Mouse (Mus musculus): ENCODE results near the gene Ptpn13.

Ptpn13 gene

GRCm38 (mm10) chr5:103424678-103425319 is at the start of gene Ptpn13:
Ptpn13 (plus strand) TSS chr5:103425192.
- peak; percentile 96 for DNase-seq (ENCODE audit: low read depth, low spot score)

DNA sequence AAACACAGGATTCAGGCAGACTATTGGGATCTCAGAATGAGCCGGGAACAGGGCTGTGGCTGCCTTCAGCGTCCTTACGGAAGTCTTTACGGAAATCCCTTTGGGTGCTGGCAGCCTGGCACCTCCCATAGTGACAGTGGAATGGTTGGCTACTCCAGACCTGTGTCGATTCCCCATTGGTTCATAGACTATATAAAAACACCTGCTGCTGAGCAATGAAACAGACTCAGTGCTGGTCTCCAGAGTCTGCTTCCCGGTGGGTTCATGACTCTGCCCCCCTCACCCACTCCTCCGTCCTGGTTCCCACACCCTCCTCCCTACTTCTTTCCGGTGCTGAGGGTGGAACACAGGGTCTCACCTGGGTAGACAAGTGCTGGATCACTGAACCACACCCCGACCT is 49.8 kb upstream of the Ptpn13 start:
- DNase-seq (ENCODE audit: low read depth, low spot score): no peak

DNA sequence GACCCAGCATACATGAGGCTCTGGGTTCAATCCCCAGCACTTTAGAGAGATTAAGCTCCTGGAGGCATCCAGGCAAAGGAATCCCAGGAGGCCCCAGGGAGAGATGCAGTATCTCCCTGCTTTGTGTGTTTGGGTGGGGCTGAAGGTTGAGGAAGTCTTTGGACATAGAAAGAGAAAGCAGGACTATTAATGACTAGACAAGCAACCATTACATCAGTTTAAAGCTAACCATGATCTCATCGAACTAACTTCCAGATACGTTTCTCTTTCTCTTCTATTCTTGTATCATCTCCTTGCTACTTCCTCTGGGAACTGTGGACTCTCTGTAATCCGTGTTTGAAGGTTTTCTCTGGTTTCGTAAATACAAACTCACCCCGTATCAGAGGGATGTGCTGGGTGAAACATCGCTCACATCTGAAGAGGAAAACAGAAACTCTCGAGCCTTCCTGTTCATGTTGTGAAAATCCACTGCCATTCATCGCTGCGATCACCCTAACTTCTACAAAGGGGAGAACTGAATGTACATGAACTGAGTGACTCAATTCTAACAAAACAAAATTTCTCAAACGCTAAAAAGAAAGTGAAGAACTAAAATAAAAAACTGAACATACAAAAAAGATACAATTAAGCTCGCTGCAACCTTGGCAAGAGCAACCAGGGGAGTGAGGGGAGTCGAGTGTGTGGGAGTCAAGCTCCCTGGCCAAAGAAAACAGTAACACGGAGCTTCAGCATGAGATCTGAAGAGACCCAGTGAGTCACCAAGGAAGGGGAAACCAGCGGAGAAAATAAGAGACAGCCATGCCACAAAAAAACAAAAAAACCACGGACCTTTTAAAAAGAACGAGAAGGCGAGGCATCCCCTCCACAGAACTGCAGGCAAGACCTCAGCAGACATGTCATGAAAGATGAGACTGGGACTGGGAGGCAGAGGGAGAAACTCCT is 48.4 kb upstream of the Ptpn13 start:
- no peak for DNase-seq (ENCODE audit: low read depth, low spot score)

DNA sequence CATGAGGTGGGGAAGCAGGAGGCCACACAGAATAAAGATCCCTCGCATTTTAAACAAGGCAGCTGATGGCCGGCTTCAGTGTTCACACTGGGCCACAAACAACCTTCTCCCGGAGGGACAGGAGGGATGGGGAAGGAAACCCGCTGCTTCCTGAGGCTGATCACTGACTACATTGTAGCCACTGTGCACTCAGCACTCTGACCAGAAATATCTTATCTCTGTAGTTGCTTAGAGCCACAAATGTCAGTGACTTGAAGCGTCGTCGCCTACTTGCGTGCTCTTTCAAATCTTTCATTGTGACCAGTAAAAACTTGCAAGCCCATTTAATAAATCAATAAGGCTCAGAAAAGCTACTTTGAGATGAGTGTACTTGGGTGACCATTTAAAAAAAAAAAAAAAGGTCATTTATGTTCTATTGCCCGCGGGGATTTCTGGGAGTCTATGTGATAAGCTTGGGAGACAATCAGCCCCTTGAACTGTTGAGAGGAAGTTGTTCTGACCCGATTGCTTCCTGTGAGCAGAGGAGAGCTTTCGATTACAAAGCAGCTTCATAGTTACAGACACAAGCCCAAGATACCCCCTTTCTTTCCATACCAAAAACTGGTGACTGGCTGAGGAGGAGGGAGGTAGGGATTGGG is 47.4 kb upstream of the Ptpn13 start:
- DNase-seq (ENCODE audit: low read depth, low spot score): no peak

DNA sequence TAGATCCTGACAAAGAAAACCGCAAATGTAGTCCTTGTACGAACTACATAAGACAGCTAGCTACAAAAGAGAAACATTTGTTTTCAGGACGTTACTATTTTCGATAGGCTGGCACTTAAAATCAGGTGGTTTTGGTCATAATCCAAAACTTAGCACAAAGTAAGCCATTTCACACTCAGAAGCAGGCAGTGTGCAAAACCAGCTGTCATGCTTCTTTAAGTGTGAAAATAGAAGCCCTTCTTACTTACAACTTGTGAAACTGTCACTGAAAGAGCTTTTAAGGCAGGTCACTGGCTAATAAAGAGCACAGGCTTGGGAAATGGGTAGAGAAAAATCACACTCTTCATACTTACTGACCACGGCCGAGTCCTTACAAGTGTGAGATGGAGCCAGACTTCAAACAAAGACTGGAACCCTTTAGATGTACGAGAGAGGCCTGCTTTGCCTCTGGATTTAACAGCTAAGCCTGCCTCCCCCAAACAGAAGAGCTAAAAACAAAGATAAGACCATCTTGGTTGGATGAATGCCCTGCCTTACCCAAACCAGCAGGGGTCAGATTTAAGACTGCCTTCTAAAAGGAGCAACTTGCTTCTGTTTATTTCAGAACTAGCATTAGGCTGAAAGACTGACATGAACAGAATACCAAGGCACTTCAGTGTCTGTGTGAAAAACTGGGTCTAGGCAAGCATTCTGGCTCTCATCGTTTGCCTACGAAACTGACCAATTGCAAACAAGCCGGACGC is 44.0 kb upstream of the Ptpn13 start:
- DNase-seq (ENCODE audit: low read depth, low spot score): no peak

DNA sequence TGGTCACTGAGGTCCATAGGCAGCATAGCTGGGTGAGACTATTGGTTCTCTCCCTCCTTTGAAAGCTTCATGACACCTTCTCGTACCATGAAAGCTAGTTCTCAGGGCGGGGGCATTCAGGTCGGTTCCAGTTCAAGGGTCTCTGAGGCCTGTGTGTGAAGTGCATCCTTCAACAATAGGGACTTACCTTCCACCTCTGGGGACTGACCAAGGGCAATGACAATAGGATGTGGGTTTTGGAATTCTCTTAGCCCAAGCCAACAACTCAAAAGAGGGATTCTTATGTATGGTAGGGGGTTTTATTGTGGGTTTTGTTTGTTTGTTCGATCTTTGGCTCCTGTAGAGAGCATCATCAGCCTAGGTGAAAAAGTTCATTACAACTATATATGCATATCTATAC is 42.0 kb upstream of the Ptpn13 start:
- no peak for DNase-seq (ENCODE audit: low read depth, low spot score)

- DNase-seq (ENCODE audit: low read depth, low spot score): no peak
Observed at GRCm38 (mm10) chr5:103384021-103384420, 41.0 kb upstream of the Ptpn13 start.

- no peak for DNase-seq (ENCODE audit: low read depth, low spot score)
Observed at GRCm38 (mm10) chr5:103387540-103388026, 37.4 kb upstream of the Ptpn13 start.

- no peak for DNase-seq (ENCODE audit: low read depth, low spot score)
Observed at GRCm38 (mm10) chr5:103389415-103389814, 35.6 kb upstream of the Ptpn13 start.

DNA sequence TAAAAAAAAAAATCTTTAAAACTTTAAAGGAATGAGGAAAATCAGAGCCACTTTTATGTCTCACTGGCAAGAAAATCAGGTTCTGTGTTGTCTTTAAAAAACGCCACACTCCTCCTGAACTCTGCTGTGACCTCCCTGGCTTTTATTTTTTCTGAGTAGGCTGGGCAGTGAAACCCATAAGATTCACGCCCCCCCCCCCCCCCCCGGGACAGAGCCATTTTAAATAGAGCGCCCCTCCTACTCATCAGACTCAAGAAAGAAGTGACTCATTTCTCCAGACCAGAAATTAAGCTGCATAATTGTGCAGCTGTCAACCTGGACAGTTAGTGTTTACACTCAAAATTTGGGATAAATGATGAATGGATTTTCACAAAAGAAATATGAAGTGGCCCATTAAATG is 31.8 kb upstream of the Ptpn13 start:
- DNase-seq (ENCODE audit: low read depth, low spot score): no peak

- no peak for DNase-seq (ENCODE audit: low read depth, low spot score)
Observed at GRCm38 (mm10) chr5:103393752-103394151, 31.2 kb upstream of the Ptpn13 start.

GRCm38 (mm10) chr5:103395683-103396082 is 29.3 kb upstream of the Ptpn13 start:
- DNase-seq (ENCODE audit: low read depth, low spot score): no peak

GRCm38 (mm10) chr5:103397429-103397828 is 27.6 kb upstream of the Ptpn13 start:
- DNase-seq (ENCODE audit: low read depth, low spot score): no peak

DNA sequence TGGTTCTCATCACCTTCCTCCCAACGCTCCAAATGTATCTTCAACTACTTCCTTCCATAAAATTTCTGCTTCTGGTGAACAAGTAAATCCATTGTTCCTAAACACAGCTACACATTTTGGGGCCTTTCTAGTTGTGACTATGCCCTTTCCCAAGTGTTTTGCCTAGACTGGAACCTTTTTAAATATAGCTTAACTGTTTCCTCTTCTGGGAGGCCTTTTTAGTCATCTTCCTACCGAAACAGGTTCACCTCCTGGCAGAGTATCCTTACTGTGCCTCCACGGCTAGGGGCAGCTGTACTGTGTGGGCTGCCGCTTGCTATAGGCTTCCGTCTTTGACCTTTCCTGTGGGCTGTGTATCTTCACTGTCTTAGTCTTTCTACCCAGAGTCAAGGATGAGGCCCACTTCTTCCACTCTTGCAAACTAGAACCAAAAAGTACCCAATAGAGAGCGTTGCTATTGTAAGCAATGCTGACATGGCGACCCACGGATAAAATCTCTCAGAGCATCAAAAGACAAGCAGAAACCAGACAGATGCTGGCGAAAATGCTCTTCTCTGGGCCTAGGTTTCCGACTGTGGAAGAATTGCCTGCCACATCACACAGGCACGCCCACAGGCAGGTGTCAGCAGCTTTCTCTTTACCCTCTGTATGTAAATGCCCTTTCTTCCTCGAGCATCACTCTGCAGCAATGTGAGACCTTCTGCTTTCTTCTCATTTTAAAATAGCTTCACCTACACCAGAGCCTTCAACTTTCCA is 20.6 kb upstream of the Ptpn13 start:
- DNase-seq (ENCODE audit: low read depth, low spot score): no peak

- DNase-seq (ENCODE audit: low read depth, low spot score): peak; percentile 46
Observed at GRCm38 (mm10) chr5:103405921-103406320, 19.1 kb upstream of the Ptpn13 start.

DNA sequence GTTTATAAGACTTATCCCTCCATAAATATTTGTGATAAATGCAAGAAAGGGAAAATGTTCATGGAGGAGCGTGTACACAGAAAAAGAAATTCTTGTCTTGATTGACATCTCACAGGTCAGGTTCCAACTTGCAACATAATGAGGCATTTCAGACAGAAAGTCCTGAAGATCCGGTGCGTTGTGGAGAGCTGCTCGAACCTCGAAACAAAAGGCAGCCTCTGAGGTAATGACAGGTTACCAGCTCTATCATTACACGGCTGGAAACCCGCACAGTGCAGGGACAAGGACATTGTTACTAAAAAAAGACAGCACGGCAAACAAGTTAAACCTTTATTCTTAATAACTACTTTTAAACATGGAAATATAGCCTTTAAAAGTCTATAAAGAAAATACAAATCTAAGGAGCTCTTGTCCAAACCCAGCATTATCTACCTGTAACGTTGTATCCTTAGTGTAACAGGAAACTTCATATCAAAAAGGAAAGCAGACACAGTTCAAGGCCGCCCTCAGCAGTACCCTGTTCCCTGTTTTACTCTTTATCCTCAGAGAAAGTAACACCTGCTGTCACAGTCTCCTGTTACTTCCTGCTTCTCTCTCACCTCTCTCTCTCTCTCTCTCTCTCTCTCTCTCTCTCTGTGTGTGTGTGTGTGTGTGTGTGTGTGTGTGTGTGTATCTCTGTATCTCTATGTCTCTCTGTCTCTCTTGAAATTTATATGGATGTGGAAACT is 12.8 kb upstream of the Ptpn13 start:
- no peak for DNase-seq (ENCODE audit: low read depth, low spot score)

GRCm38 (mm10) chr5:103414542-103414941 is 10.4 kb upstream of the Ptpn13 start:
- no peak for DNase-seq (ENCODE audit: low read depth, low spot score)

DNA sequence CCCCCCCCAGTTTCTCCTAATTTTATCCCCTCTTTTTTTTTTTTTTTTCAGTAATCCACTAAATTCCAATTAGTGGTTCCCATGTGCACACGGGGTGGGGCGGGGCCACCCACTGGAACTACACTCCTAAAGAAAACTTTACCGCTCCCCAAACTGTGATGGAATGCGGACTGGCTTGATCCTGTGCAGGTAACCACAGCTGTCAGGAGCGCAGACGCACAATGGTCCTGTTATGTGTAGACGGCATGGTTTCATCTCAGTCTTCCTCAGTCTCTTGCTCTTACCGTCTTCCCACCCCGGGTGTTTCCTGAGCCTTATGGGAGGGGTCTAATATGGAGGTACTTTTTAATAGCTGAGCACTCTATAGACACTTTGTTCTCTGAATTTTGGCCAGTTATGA is 7.0 kb upstream of the Ptpn13 start:
- DNase-seq (ENCODE audit: low read depth, low spot score): no peak

DNA sequence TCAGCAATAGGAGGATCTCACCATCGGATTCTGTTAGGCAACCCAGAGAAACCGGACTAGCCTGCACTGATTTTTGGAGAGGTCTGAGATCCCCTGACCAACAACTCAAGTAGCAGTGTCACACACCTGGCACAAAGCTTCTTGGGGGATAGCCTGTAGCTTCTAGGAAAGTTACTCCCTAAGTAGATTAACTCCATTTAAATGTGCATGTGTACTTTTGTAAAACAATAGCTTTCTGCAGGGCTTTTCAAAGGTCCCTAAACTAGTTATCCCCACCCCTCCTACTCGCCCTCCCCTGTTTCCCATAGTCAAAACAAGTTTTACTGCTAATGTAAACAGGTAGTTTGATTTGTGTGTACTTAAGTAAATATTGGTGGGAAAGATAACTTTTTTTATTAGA is 6.1 kb upstream of the Ptpn13 start:
- no peak for DNase-seq (ENCODE audit: low read depth, low spot score)

- no peak for DNase-seq (ENCODE audit: low read depth, low spot score)
Observed at GRCm38 (mm10) chr5:103420568-103420967, 4.4 kb upstream of the Ptpn13 start.
